Mouse (Mus musculus): ENCODE measurements around the gene Bcl9l.

The Bcl9l gene

DNA sequence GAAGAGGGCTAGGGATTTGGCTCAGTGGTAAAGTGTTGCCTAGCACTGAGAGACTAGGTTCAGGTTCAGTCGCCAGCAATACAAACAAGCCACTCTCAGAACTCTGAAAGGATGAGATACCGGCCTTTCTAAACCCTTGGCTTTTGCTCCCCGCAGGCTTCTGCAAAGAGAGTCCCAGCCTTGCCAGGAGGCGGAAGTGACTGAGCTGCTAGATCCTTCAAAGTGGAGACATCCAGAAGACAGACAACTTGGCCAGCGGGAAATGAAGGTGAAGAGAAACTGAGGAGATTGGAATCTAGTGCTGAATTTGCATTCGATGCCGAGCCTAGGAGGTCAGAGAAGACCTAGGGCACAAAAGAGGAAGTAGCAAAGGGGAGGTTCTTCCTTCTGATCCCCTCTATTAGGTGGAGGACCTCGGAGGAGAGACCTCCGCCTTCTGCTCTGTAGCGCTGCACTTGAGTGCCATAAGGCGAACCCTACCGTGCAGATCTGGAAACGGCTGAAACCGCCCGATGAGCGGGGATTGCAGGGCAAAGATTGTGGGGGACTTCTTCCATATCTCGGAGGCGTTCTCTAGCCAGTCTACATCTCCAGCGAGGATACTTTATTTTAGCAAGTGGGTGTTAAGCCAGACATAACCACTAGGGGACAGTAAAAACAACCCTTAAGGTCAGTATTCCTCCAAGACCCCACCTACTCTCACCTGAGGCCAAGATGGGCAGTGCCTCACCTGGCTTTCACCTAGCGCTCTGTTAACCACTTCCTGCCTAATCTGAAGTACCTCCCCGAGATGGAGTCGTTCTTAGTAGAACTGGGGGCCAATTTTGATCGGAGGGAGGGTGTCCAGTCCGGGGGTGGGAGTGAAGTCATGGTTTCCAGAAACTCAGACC is 5.0 kb upstream of the Bcl9l start:
- no peaks in the 10 kb centered on the region for H3K27me3 ChIP-seq (ENCODE audit: control insufficient read depth, insufficient read depth, low read length, poor library complexity, severe bottlenecking)
- DNase-seq (ENCODE audit: low read depth, low spot score): peak; percentile 87
- H3K36me3 ChIP-seq (ENCODE audit: control insufficient read depth, insufficient read depth, low read length, poor library complexity, severe bottlenecking): no peaks in the 10 kb centered on the region

DNA sequence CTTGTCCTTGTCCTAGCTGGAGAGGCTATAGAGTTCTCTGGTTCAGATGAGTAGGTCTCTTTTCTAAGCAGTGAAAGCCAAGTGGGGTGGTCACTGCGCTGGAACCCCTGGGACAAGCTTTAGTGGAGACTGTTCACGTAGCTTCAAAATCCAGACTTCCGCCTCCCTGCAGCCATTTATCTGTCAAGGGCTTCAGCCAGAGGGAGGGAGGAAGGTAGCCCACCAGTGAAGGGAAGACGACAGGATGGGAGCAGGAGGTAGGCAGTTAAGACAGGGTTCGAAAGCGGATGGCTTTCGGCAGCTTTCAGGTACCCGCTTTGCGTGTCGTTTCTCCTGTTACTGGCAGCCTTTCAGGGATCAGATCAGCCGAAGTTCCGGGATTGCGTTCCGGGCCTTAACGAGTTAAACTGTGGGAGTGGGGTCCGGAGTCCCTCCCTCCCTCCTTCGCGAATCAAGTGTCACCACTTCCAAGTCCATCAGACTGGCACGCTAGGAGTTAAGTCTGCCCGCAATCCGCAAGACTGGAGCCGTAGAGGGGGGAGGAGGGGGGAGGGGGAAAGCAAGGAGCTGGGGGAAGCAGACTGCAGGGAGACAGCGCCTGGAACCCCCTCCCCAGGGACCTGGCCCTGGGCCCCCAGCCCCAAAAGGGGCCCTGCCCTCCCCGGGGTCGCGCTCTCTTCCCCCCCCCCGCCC is 4.2 kb upstream of the Bcl9l start:
- no peak for DNase-seq (ENCODE audit: low read depth, low spot score)
- H3K36me3 ChIP-seq (ENCODE audit: control insufficient read depth, insufficient read depth, low read length, poor library complexity, severe bottlenecking): no peaks in the 10 kb centered on the region
- H3K27me3 ChIP-seq (ENCODE audit: control insufficient read depth, insufficient read depth, low read length, poor library complexity, severe bottlenecking): no peaks in the 10 kb centered on the region

DNA sequence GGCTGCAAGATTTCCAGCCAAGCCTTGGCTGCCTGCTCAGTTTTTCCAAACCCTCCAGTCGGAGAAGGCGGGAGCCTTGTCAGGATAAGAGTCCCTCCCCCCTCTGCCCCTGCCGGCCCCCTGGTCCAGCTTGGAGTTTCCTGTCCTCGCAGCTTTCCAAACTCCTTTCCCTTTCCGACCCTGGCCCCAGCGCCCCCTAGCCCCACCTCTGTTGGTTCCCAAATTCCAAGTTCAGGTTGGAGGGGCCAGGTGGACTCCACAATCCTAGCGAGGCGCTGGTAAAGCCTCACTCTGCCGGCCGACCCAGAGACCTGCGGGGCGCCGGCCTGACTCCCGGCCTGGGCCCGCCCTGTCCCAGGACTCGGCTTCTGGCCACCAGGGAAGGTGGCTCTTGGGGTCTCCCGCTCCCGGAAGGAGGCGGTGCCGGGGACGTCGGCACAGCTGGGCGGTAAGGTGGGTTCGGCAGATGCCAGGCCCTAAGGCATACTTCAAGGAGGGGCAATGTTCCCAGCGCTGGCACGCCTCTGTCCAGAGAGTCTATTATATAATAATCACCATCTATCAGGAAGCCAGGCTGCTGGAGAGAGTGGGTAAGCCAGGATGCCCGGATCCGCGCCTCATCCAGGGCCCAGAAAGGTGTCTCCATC is 3.5 kb upstream of the Bcl9l start:
- H3K36me3 ChIP-seq (ENCODE audit: control insufficient read depth, insufficient read depth, low read length, poor library complexity, severe bottlenecking): no peaks in the 10 kb centered on the region
- DNase-seq (ENCODE audit: low read depth, low spot score): no peak
- no peaks in the 10 kb centered on the region for H3K27me3 ChIP-seq (ENCODE audit: control insufficient read depth, insufficient read depth, low read length, poor library complexity, severe bottlenecking)

GRCm38 (mm10) chr9:44479628-44480428 is 2.8 kb upstream of the Bcl9l start:
- DNase-seq (ENCODE audit: low read depth, low spot score): peak; percentile 82
- no peaks in the 10 kb centered on the region for H3K27me3 ChIP-seq (ENCODE audit: control insufficient read depth, insufficient read depth, low read length, poor library complexity, severe bottlenecking)
- H3K36me3 ChIP-seq (ENCODE audit: control insufficient read depth, insufficient read depth, low read length, poor library complexity, severe bottlenecking): no peaks in the 10 kb centered on the region

DNA sequence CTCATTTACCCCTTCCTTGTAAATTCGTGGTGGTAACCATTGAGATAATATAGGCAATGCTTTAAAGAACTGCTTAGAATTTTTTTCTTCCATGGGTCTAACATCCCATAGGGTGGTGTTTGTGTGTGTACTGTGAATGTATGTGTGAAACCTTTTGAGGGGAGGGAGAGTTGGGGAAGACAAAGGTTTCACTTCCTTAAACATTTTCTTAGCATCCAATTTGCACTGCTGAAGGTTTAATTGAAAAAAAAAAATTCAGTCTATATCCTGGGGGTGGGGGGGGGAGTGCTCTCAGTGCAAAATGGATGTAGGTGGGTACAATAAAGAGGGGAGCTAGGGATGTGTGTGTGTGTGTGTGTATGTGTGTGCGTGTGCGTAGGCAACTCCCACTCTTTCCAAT is 513 bp upstream of the Bcl9l start:
- DNase-seq (ENCODE audit: low read depth, low spot score): peak; percentile 75
- Histone ChIP-seq H3K36me3 (ENCODE audit: control insufficient read depth, insufficient read depth, low read length, poor library complexity, severe bottlenecking) (no peaks in the 10 kb centered on the region), H3K27me3 (ENCODE audit: control insufficient read depth, insufficient read depth, low read length, poor library complexity, severe bottlenecking) (no peaks in the 10 kb centered on the region)

GRCm38 (mm10) chr9:44483041-44483509 is 450 bp downstream of the Bcl9l start:
- H3K27me3 ChIP-seq (ENCODE audit: control insufficient read depth, insufficient read depth, low read length, poor library complexity, severe bottlenecking): no peaks in the 10 kb centered on the region
- no peaks in the 10 kb centered on the region for H3K36me3 ChIP-seq (ENCODE audit: control insufficient read depth, insufficient read depth, low read length, poor library complexity, severe bottlenecking)
- no peak for DNase-seq (ENCODE audit: low read depth, low spot score)

GRCm38 (mm10) chr9:44483510-44484044 is 952 bp downstream of the Bcl9l start:
- DNase-seq (ENCODE audit: low read depth, low spot score): peak; percentile 47
- Histone ChIP-seq H3K36me3 (ENCODE audit: control insufficient read depth, insufficient read depth, low read length, poor library complexity, severe bottlenecking) (no peaks in the 10 kb centered on the region), H3K27me3 (ENCODE audit: control insufficient read depth, insufficient read depth, low read length, poor library complexity, severe bottlenecking) (no peaks in the 10 kb centered on the region)

DNA sequence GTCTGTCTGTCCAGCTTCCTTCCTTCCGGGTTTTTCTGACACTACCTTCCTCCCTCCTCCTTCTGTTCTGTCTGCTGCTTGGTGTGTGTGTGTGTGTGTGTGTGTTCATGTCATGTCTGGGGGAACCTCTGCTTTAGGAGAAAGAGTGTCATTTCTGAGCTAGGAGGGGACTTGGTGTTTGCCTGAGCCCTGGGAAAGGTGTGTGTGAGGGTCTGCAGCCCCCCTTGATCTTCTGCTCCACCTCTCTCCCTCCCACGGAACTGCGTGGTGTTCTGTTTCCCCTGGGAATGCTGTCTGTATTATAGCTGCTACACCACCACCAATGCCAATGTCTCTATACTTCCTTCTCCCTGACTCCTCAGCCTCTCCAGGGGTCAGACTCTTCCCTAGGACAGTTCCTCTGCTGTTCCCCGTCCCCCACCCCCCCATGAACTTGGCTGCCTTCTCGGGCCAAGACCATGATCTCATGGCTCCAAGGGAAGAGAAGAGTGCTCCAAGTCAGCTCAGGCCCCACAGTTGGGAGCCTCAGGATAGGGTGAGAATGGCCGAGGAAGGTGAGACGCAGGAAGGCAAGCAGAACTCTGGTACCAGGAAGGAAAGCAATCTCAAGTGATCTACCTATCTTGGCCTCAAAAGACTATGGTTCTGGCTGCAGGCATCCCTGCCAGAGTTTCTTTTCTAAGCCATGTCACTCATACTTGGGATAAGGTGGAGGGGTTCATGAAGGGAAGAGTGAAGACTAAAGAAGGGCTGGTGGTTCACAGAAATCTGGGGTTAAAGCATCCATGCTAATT is 1.9 kb downstream of the Bcl9l start:
- DNase-seq (ENCODE audit: low read depth, low spot score): no peak
- no peaks in the 10 kb centered on the region for H3K27me3 ChIP-seq (ENCODE audit: control insufficient read depth, insufficient read depth, low read length, poor library complexity, severe bottlenecking)
- H3K36me3 ChIP-seq (ENCODE audit: control insufficient read depth, insufficient read depth, low read length, poor library complexity, severe bottlenecking): no peaks in the 10 kb centered on the region

DNA sequence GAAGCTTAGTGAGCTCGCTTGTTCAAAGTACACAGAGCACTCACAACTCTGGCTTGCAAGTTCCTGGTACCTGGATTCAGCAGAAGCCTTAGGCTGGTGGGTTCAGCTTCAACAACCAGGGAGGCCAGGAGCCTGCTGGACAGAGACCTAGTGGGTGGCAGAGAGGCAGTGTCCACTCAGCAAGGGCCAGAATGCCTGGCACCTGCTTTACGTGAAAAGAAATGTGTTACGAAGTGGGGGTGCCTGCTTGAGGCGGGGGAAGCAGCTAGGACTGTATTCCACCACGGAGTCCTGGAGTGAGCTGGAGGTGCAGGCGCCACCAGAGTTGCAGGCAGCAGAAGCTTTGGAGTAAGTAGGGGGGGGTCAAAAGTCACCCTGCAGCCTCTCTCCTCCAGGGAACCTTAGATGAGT is 2.5 kb downstream of the Bcl9l start:
- no peak for DNase-seq (ENCODE audit: low read depth, low spot score)
- H3K27me3 ChIP-seq (ENCODE audit: control insufficient read depth, insufficient read depth, low read length, poor library complexity, severe bottlenecking): no peaks in the 10 kb centered on the region
- no peaks in the 10 kb centered on the region for H3K36me3 ChIP-seq (ENCODE audit: control insufficient read depth, insufficient read depth, low read length, poor library complexity, severe bottlenecking)

GRCm38 (mm10) chr9:44485516-44486161 is 3.0 kb downstream of the Bcl9l start:
- no peaks in the 10 kb centered on the region for H3K27me3 ChIP-seq (ENCODE audit: control insufficient read depth, insufficient read depth, low read length, poor library complexity, severe bottlenecking)
- no peaks in the 10 kb centered on the region for H3K36me3 ChIP-seq (ENCODE audit: control insufficient read depth, insufficient read depth, low read length, poor library complexity, severe bottlenecking)
- DNase-seq (ENCODE audit: low read depth, low spot score): no peak

DNA sequence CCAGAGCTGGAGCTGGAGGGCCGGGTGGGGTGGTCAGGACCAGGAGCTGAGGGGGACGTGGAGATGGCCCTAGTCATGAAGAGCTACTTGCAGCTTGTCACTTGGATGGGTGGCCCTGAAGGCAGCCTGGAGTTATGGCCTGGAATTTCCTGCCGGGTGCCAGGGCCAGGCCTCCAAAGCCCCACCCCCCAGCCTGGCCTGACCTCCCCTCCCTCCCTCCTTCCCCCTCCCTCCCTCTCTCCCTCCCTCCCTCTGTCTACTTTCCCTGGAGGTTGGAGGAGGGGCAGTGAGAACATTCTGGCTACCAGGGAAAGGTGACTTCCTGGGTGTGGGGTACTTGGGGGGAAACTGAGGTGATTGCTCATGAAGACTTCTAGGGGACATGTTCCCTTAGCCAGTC is 3.7 kb downstream of the Bcl9l start:
- H3K36me3 ChIP-seq (ENCODE audit: control insufficient read depth, insufficient read depth, low read length, poor library complexity, severe bottlenecking): no peaks in the 10 kb centered on the region
- H3K27me3 ChIP-seq (ENCODE audit: control insufficient read depth, insufficient read depth, low read length, poor library complexity, severe bottlenecking): no peaks in the 10 kb centered on the region
- DNase-seq (ENCODE audit: low read depth, low spot score): no peak

- no peak for DNase-seq (ENCODE audit: low read depth, low spot score)
- Histone ChIP-seq H3K36me3 (ENCODE audit: control insufficient read depth, insufficient read depth, low read length, poor library complexity, severe bottlenecking) (no peaks in the 10 kb centered on the region), H3K27me3 (ENCODE audit: control insufficient read depth, insufficient read depth, low read length, poor library complexity, severe bottlenecking) (no peaks in the 10 kb centered on the region)
Measured at GRCm38 (mm10) chr9:44486741-44487421, 4.3 kb downstream of the Bcl9l start.

DNA sequence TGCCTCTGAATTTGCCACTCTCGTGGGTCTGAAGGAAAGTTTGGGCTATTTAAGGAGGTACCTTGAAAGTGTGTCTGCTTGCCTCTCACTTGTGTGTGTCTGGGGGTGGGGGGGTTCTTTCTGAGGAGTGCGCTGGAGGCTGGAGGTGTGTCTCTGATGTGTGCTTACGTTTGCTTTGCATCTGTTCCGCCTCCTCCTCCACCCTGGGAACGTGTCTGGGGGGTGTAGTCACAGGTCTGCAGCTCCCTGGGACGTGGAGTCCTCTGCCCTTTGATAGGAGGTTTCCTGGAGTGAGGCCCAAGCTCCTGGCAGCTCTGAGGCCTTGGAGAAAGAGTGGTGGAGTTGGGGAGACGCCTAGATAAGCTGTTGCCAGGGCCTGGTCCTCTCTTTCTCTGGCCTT is 4.8 kb downstream of the Bcl9l start:
- DNase-seq (ENCODE audit: low read depth, low spot score): no peak
- Histone ChIP-seq H3K36me3 (ENCODE audit: control insufficient read depth, insufficient read depth, low read length, poor library complexity, severe bottlenecking) (no peaks in the 10 kb centered on the region), H3K27me3 (ENCODE audit: control insufficient read depth, insufficient read depth, low read length, poor library complexity, severe bottlenecking) (no peaks in the 10 kb centered on the region)
